Mouse (Mus musculus): Measurements from ENCODE around the gene Stx11.
A peak's percentile ranks its signal among the peaks of the same experiment; 100 is the strongest.

Gene Stx11

GRCm38 (mm10) chr10:12964151-12965075 lies at the start of gene Stx11:
Gene Stx11, minus strand, starts transcription at chr10:12964298.
- no peak for DNase-seq (ENCODE audit: low spot score)

GRCm38 (mm10) chr10:13008737-13009121 lies 44.6 kb upstream of the Stx11 start:
- no peak for DNase-seq (ENCODE audit: low spot score)

- DNase-seq (ENCODE audit: low spot score), result peak; percentile 88
Measured at GRCm38 (mm10) chr10:13007876-13008736, 44.0 kb upstream of the Stx11 start.

- no peak for DNase-seq (ENCODE audit: low spot score)
Measured at GRCm38 (mm10) chr10:13005043-13005442, 40.9 kb upstream of the Stx11 start, which contains the start of gene Sf3b5. Gene Sf3b5, plus strand, starts transcription at chr10:13005343.

GRCm38 (mm10) chr10:12996736-12997477 lies 32.8 kb upstream of the Stx11 start:
- DNase-seq (ENCODE audit: low spot score), result peak; percentile 80

- DNase-seq (ENCODE audit: low spot score), result no peak
Measured at GRCm38 (mm10) chr10:12993411-12994039, 29.4 kb upstream of the Stx11 start.

GRCm38 (mm10) chr10:12991953-12992352 lies 27.9 kb upstream of the Stx11 start:
- no peak for DNase-seq (ENCODE audit: low spot score)

GRCm38 (mm10) chr10:12986943-12987342 lies 22.8 kb upstream of the Stx11 start:
- no peak for DNase-seq (ENCODE audit: low spot score)

GRCm38 (mm10) chr10:12986485-12986884 lies 22.4 kb upstream of the Stx11 start:
- DNase-seq (ENCODE audit: low spot score), result no peak

GRCm38 (mm10) chr10:12985028-12985427 lies 20.9 kb upstream of the Stx11 start:
- no peak for DNase-seq (ENCODE audit: low spot score)

- DNase-seq (ENCODE audit: low spot score), result no peak
Measured at GRCm38 (mm10) chr10:12983516-12983915, 19.4 kb upstream of the Stx11 start.

GRCm38 (mm10) chr10:12981071-12981470 lies 17.0 kb upstream of the Stx11 start:
- no peak for DNase-seq (ENCODE audit: low spot score)

GRCm38 (mm10) chr10:12977787-12978212 lies 13.7 kb upstream of the Stx11 start:
- DNase-seq (ENCODE audit: low spot score), result no peak

- no peak for DNase-seq (ENCODE audit: low spot score)
Measured at GRCm38 (mm10) chr10:12976552-12976951, 12.5 kb upstream of the Stx11 start.

- DNase-seq (ENCODE audit: low spot score), result no peak
Measured at GRCm38 (mm10) chr10:12975957-12976356, 11.9 kb upstream of the Stx11 start.

- no peak for DNase-seq (ENCODE audit: low spot score)
Measured at GRCm38 (mm10) chr10:12975461-12975860, 11.4 kb upstream of the Stx11 start.

GRCm38 (mm10) chr10:12974572-12974971 lies 10.5 kb upstream of the Stx11 start:
- no peak for DNase-seq (ENCODE audit: low spot score)

- DNase-seq (ENCODE audit: low spot score), result no peak
Measured at GRCm38 (mm10) chr10:12965669-12966180, 1.6 kb upstream of the Stx11 start.

GRCm38 (mm10) chr10:12963362-12964147 lies 543 bp downstream of the Stx11 start:
- DNase-seq (ENCODE audit: low spot score), result no peak

- no peak for DNase-seq (ENCODE audit: low spot score)
Measured at GRCm38 (mm10) chr10:12962238-12962637, 1.9 kb downstream of the Stx11 start.
